Mouse (Mus musculus): Measurements from ENCODE around the gene Klrg2. TPM values are rescaled to one million over a fixed set of nuclear protein-coding genes. Genes with fewer than 3 reads are reported as not detected.

Gene Klrg2
- total and polyA plus RNA-seq, 3 experiments: 1.0 to 6.2 TPM; not detected in 1

GRCm38 (mm10) chr6:38661626-38662025 is 24.6 kb upstream of the Klrg2 start:
- Histone ChIP-seq H3K9ac (ENCODE audit: control insufficient read depth, low read depth, low read length, poor library complexity, severe bottlenecking) (no peak overlapping the region), H3K4me1 (ENCODE audit: control insufficient read depth in 1 of 2, insufficient read depth in 2 of 2, low read length in 2 of 2) (no peaks in the 10 kb centered on the region; a peak in 1 of 4 replicates), H3K27ac (ENCODE audit: control insufficient read depth, low read depth, low read length) (no peak overlapping the region), H3K9me3 (replicated peaks; ENCODE audit: insufficient read depth, low read length) (no peaks in the 10 kb centered on the region), H3K4me3 (ENCODE audit: control insufficient read depth in 1 of 2, insufficient read depth in 1 of 2, low read depth in 2 of 2, low read length in 2 of 2) (no peak overlapping the region), H3K27me3 (ENCODE audit: control insufficient read depth in 1 of 2, insufficient read depth in 2 of 2, low read length in 2 of 2) (peaks cover 4 to 8% of the 10 kb centered on the region in 2 experiments; a peak in 3 of 4 replicates), H3K79me2 (ENCODE audit: control insufficient read depth, insufficient read depth, low read length, poor library complexity) (no peaks in the 10 kb centered on the region), H3K36me3 (ENCODE audit: control insufficient read depth in 1 of 2, insufficient read depth in 2 of 2, low read length in 2 of 2) (no peaks in the 10 kb centered on the region)
- DNase-seq (ENCODE audit: low read depth, low spot score): no peak
- TF ChIP-seq MAX (IDR thresholded peaks at IDR 0.05; ENCODE audit: low read length) (no peak), MYC (IDR thresholded peaks at IDR 0.05; ENCODE audit: low read depth, low read length) (no peak), KAT2A (conservative IDR thresholded peaks at IDR 0.05; ENCODE audit: low read depth, low read length) (no peak), TCF12 (IDR thresholded peaks at IDR 0.05; ENCODE audit: low read depth, low read length) (no peak), POLR2AphosphoS2 (IDR thresholded peaks at IDR 0.05; ENCODE audit: low read length) (no peak), MYB (IDR thresholded peaks at IDR 0.05; ENCODE audit: low read depth, low read length) (no peak), TBP (IDR thresholded peaks at IDR 0.05; ENCODE audit: low read depth, low read length) (no peak), SMC3 (IDR thresholded peaks at IDR 0.05; ENCODE audit: low read depth, low read length) (no peak), E2F4 (IDR thresholded peaks at IDR 0.05; ENCODE audit: borderline replicate concordance, low read depth, low read length) (no peak), GATA1 (IDR thresholded peaks at IDR 0.05; ENCODE audit: low read depth, low read length) (no peak), SIN3A (IDR thresholded peaks at IDR 0.05; ENCODE audit: low read length) (no peak), BHLHE40 (IDR thresholded peaks at IDR 0.05; ENCODE audit: borderline replicate concordance, low read depth, low read length) (no peak), ZC3H11A (IDR thresholded peaks at IDR 0.05; ENCODE audit: low read depth, low read length) (no peak), MEF2A (IDR thresholded peaks at IDR 0.05; ENCODE audit: extremely low read depth, insufficient replicate concordance, low read depth, low read length, poor library complexity, severe bottlenecking) (no peak), ZNF384 (IDR thresholded peaks at IDR 0.05; ENCODE audit: low read depth, low read length) (no peak), USF1 (IDR thresholded peaks at IDR 0.05; ENCODE audit: low read depth, low read length) (no peak)

- H3K27me3 ChIP-seq (ENCODE audit: control insufficient read depth in 1 of 2, insufficient read depth in 2 of 2, low read length in 2 of 2): no peaks in the 10 kb centered on the region
- H3K4me1 ChIP-seq (ENCODE audit: control insufficient read depth in 1 of 2, insufficient read depth in 2 of 2, low read length in 2 of 2): 0 out of 4 replicates have a peak, but pooled peaks cover 0 to 8% of the 10 kb centered on the region in 2 experiments
- DNase-seq (ENCODE audit: low read depth, low spot score): peak; percentile 87
Measured at GRCm38 (mm10) chr6:38650263-38650937, 13.4 kb upstream of the Klrg2 start.

More at GRCm38 (mm10) chr6:38650263-38650937, 13.4 kb upstream of the Klrg2 start:
- no peak overlapping the region for H3K9ac ChIP-seq (ENCODE audit: control insufficient read depth, low read depth, low read length, poor library complexity, severe bottlenecking)
- no peaks in the 10 kb centered on the region for H3K9me3 ChIP-seq (replicated peaks; ENCODE audit: insufficient read depth, low read length)
- H3K27ac ChIP-seq (ENCODE audit: control insufficient read depth, low read depth, low read length): no peak overlapping the region
- no peak overlapping the region for H3K4me3 ChIP-seq (ENCODE audit: control insufficient read depth in 1 of 2, insufficient read depth in 1 of 2, low read depth in 2 of 2, low read length in 2 of 2)
- no peaks in the 10 kb centered on the region for H3K79me2 ChIP-seq (ENCODE audit: control insufficient read depth, insufficient read depth, low read length, poor library complexity)
- TF ChIP-seq ELF1 (IDR thresholded peaks at IDR 0.05; ENCODE audit: low read depth, low read length) (no peak), RAD21 (IDR thresholded peaks at IDR 0.05; ENCODE audit: low read depth, low read length) (peak; percentile 94), ZC3H11A (IDR thresholded peaks at IDR 0.05; ENCODE audit: low read depth, low read length) (peak; percentile 92), TBP (IDR thresholded peaks at IDR 0.05; ENCODE audit: low read depth, low read length) (no peak), SIN3A (IDR thresholded peaks at IDR 0.05; ENCODE audit: low read length) (0 out of 2 replicates have a peak, but pooled peaks have one; percentile 20), CHD1 (IDR thresholded peaks at IDR 0.05; ENCODE audit: low read depth, low read length) (no peak), CTCF (IDR thresholded peaks at IDR 0.05 in 2 of 3, conservative IDR thresholded peaks at IDR 0.05 in 1 of 3; ENCODE audit: control insufficient read depth in 1 of 3, insufficient read depth in 1 of 3, low read depth in 2 of 3, low read length in 3 of 3, poor library complexity in 1 of 3, severe bottlenecking in 1 of 3) (peak; percentile 93 to 98 (median 97)), SMC3 (IDR thresholded peaks at IDR 0.05; ENCODE audit: low read depth, low read length) (peak; percentile 97)
- H3K36me3 ChIP-seq (ENCODE audit: control insufficient read depth in 1 of 2, insufficient read depth in 2 of 2, low read length in 2 of 2): peaks cover 0 to 4% of the 10 kb centered on the region in 2 experiments; a peak in 1 of 4 replicates
